Mouse (Mus musculus): ENCODE results near the gene Psg19.
"Not testable (repeated sequence)": the region's sequence is repeated elsewhere in the genome, so short reads cannot be mapped to it uniquely, and the experiment has no call there.

The Psg19 gene

DNA sequence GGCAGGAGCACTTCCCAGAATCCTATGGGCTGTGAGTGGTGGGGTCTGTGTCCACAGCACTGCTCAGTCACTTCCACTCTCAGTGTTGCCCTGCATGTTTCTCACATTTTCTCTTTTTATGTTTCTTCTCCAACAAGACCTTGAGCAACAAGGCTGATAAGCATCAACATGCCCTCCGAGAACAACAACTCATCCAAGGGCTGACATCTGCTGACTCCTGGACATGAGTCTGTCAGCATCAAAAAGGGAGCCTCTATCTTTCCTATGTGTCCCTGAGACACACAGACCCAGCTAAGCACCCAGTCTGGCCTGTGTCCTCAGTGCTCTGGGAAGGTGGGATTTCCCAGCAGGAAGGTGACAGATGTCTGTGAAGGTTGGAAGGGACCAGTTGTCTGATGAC lies at the start of gene Psg19:
Gene Psg19, minus strand, starts transcription at position 101 of the 400 bp plus-strand sequence.
- DNase-seq (ENCODE audit: low spot score in 2 of 2) = peak in 1 of 2 experiments; percentile 27

DNA sequence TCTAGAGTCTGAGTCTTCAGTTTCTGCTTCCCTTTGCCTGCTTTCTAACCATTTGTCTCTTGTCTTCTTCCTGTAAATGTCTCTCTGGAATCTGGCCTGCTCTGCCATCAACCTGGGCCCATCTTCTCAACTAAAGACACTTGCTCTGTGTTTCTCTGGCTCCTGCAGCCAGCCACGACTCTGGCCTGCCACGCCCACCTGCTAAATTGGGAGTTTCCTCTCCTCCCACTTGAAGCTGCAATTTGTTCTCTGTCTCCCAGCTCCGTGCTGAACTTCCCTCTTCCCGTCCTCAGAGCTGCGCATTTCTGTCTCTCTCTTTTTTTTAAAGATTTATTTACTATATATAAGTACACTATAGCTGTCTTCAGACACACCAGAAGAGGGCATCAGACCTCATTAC lies 46.5 kb upstream of the Psg19 start:
- DNase-seq (ENCODE audit: low spot score in 2 of 2) = no peak

DNA sequence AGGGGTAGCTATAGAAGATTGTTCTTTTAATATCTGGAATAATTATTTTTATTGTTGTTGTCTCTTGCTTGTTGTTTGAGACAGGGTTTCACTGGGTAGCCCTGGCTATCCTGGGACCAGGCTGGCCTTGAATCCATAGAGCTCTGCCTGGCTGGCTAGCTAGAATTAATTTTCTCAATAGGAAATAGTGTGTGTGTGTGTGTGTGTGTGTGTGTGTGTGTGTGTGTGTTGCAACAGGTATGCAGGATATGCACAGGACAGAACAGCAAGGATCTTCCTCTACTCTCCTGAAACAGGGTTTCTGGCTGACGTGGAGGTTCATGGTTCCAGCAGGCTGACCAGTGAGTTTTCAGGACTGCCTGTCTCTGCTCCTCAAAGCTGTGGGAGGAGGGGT lies 42.9 kb upstream of the Psg19 start:
- no peak for DNase-seq (ENCODE audit: low spot score in 2 of 2)

DNA sequence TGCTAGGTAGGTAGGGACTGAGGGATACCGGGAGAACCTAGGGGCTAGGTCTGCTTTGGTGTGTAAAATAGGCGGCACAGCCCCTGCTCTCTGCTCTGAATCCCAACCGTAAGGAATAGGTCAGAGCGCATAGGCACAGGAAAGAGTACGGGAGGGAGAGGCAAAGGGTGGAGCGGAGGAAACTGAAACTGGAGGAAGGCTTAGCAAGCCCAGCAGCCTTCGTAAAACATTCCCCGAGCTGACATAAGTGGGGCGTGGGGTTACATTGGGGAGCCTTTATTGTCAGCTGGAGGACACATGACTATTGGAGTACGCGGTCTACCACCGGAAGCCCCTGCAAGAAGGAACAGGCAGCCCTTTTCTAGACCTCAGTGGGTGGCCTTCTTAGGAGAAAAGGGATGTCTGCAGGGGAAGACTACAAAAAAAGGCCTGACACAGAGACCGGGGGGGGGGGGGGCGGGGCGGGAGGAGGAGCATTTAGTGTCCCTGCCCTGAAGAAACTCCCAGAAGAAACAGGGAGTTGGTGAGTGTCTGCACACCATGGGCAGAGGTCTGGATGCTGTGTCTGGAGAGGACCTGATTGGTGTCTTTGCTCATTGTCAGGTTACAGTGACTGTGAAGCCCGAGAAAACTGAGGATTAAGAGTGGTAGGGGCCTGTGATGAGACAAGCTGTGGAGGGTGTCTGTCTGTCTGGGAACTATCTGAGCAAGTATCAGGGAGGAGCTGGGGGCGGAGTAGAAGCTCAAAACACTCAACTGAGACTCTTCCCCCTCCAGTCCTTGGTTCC lies 42.3 kb upstream of the Psg19 start:
- no peak for DNase-seq (ENCODE audit: low spot score in 2 of 2)

DNA sequence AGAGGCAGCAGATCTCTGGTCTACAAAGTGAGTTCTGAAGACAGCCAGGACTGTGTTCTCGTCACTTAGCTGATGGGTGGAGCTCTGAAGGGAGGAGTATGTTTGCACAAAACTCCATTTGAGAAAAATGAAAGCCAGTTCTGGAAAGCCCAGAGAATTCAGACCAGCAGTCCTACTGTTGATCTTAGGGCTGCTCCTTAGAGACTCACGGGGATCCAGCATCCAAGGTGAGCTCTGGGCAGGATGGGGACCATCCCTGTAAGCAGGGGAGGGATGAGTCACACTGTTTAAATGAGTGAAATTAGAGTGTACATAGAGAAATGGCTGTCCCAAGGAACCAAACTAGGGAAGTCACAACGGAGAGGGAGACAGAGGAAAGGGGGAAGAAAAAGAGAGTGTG lies 41.5 kb upstream of the Psg19 start, which contains the start of gene Mill2:
Gene Mill2, plus strand, starts transcription at position 102 of the 400 bp plus-strand sequence.
- DNase-seq (ENCODE audit: low spot score in 2 of 2) = no peak

DNA sequence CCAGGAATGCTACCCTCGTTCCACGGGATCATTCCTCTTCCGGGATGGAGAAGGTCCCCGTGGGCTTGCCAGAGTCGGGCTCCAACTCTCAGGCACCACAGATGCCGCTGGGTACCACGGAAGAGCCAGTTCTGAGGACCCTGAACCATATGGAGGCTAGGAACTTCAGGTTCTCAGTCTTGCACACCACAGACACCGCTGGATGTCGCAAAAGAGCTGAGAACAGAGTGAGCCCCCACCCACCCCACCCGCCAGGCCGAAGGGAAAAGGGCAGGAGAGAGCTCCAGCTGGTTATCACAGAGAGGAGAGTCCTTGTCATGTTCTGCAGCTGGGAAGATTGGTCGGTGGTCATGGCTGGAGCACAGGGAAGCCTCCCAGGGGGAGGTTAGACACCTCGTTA lies 34.0 kb upstream of the Psg19 start:
- DNase-seq (ENCODE audit: low spot score in 2 of 2) = no peak

DNA sequence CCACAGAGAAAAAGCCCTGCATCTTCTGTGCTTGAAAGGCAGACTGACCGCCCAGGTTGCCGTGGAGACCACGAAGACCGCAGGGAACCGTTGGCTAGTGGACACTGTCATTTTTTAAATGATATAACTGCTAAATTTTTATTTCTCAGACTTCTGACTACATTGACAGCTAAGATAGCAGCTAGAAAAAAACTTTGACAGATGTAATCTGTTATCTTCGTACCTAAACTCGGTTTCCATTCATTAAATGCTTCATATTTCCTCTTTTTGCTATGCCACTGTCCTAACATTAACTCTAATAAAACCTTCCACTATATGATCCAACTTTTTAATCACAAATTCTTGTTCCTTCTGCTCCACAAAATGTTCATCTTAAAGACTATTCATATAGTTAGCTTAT lies 31.2 kb upstream of the Psg19 start:
- DNase-seq (ENCODE audit: low spot score in 2 of 2) = no peak

DNA sequence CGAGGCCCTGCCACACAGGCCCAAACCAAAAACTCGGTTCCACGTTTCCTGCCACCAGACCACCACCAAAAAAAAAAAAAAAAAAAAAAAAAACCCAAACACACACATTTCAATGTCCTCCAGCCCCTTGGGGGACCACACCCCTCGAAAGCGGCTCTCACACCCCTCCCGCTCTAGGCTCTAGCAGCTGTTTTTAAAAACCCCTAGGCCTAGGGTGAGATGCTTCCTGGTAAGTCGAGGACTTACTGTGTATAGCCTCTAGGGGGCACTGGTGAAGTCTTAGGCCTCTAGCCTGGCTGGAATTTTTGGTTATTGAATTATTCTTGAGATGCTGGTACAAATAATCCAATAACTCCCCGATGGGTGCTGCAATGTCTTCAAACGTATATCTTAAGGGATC lies 30.3 kb upstream of the Psg19 start:
- no peak for DNase-seq (ENCODE audit: low spot score in 2 of 2)

DNA sequence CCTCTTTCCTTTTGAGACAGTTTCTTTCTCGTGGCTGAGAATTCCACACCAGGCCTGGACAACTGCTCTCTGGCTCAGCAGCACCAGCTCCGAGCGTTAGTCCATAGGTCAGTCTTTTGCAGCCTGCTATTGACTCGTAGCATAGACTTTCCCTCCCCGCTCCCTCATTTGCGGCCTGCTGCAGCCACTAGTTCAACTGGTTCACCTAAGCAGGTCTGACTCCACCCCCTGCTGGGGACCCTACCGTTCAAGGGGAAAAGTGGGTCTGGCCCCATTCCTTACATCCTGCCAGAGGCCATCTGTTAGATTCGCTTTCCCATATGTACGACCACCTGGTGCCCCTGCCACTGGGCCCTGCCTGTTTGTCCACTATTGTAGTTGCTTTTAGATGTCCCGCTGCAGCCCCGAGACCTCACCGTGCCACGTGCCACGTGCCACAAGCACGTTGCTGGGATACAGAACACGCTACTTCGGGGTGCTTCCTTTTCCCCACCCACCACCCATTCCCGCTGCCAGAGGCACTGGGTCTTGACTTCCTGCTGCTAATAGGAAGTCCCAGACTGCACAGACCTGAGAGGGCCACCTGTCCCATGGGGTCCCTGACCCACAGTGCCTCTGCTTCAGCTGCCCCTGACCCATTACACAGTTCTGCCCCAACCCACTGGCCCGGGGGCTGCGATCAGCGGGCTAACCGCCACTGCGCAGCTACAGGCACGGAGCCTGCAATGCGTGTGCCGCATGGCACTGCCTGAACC lies 29.6 kb upstream of the Psg19 start:
- no peak for DNase-seq (ENCODE audit: low spot score in 2 of 2)

DNA sequence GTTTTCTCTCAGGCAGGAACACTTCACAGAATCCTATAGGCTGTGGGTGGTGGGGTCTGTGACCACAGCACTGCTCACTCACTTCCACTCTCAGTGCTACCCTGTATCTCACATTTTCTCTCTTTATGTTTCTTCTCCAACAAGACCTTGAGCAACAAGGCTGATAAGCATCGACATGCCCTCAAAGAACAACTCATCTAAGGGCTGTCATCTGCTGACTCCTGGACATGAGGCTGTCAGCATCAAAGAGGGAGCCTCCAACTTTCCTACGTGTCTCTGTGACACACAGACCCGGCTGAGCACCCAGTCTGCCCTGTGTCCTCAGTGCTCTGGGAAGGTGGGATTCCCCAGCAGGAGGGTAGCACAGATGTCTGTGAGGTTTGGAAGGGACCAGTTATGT lies 23.2 kb upstream of the Psg19 start, which contains the start of gene Psg17:
Gene Psg17, minus strand, starts transcription at position 101 of the 400 bp plus-strand sequence.
- DNase-seq (ENCODE audit: low spot score in 2 of 2) = no peak

DNA sequence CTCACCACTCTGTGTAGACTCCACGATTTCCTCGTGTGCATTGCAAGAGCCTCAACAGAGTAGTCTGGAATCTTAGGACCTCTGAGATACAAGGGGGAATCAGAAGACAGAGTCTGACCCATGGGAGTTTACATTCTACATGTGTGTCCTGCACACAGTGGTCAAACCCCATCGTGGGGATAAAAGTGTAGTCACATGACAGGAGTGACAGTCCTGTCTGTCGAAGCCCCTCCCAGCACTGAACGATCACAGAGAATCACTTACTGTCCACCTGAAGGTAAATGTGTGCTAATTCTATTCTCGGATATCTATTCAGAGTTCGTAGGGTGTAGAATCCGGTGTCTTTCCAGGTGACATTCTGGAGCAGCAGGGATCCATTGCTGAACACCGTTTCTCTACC lies 20.0 kb upstream of the Psg19 start:
- DNase-seq (ENCODE audit: low spot score in 2 of 2) = peak in 1 of 2 experiments; percentile 22

DNA sequence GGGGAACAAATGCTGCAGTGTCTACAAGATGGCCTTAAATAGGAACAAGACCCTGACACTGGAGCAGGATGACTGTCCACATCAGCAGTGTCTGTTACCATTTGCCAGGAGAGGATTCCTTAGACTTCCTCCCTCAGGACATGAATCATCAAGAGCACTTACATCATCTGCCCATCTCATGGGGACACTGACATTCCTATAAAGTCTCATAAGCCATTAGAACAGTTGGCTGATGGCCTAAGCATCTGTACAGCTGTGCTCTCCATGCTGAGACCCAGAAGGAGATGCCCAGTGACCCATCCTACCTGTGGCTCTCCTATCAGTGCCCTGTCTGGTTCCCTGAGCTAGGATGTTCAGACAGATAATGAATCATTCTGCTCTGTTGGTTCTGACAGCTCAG lies 5.2 kb upstream of the Psg19 start:
- peak in 1 of 2 experiments; percentile 24 for DNase-seq (ENCODE audit: low spot score in 2 of 2)

DNA sequence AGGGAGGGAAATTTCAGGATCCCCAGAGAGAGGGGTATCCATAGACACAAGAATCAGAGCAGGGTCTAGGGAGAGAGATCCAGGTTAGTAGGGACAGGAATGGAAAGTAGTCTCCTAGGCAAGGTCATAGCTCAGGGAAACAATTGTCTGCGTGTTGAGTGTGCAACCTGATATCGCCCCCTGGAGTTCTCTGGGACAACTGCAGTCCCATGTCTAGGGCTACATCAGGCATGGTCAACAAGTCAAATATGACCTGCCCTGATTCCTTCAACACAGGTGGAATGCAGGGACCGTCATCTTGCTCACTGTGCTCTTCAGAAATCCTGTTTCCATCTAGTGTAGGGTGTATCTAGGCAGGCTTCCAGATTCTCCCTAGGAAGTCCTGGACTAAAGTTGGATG lies 809 bp upstream of the Psg19 start:
- peak in 1 of 2 experiments; percentile 29 for DNase-seq (ENCODE audit: low spot score in 2 of 2)

DNA sequence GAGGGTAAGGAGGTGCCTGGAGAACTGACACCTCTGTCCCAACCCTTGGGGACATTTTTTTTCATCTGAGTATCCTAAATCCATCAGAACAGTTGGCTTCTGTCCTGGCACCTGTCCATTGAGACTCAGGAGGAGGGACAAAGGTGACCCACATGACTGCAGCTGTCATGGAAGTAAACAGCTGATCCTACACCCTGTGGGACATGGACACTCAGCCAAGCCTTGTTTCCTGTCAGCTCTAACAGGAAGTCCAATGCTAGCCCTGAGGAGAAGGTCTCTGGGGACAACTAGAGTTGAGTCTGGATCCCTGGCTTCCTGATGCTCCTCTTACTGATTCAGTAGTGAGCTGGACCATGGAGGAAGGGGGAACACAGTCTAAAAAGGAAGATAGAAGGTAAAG lies 7.6 kb downstream of the Psg19 start:
- DNase-seq (ENCODE audit: low spot score in 2 of 2) = not testable (repeated sequence)

DNA sequence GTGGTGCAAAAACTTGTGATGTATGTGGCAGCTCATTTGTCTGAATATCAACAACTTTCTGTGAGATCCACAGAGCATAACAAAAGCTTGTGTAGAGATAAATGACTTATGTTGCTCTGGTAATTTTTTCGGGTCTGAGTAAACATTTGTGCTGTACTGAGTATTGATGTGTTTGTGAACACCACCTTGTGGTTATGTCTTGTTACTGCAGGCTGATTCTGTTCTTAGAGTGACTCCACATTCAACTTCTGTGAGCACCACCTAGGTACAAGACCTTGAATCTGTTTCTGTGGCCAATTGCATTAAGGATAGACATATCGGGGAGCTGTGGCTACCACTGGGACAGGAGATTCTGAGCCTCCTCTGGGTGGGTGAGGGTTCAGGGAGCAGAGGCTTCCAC lies 17.0 kb downstream of the Psg19 start:
- peak in 1 of 2 experiments; percentile 15 for DNase-seq (ENCODE audit: low spot score in 2 of 2)

DNA sequence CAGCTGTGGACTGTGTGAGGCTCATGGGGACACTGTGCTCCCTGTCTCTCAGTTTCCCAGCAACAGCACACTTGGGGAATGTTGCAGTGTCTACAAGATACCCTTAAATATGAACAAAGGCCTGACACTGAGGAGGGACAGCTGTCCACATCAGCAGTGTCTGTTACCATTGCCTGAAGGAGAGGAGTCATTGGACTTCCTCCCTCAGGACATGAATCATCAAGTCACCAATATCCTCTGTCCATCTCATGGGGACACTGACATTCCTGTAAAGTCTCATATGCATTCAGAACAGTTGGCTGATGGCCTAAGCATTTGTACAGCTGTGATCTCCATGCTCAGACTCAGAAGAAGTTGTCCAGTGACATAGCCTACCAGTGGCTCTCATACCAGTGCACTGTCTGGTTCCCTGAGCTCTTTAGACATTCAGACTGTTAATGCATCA lies 19.0 kb downstream of the Psg19 start:
- peak in 1 of 2 experiments; percentile 23 for DNase-seq (ENCODE audit: low spot score in 2 of 2)

DNA sequence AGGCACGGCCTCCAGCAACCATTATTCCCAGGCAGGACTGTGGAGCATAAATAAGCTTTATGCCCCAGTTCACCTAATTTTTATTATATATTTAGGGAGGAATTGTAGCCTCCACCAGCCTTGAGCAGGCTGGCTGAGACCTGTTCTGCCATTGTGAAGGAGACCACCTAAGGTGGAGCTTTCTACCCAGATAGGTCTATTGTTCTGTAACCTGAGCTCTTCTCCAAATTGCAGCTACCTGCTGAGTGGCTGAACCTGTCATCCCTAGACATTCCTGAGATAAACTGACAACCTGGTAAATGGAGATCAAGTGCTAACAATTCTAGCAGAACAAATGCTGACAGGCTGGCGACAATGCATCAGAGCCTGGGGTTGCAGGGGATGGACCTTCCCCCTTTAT lies 35.4 kb downstream of the Psg19 start:
- not testable (repeated sequence) for DNase-seq (ENCODE audit: low spot score in 2 of 2)

DNA sequence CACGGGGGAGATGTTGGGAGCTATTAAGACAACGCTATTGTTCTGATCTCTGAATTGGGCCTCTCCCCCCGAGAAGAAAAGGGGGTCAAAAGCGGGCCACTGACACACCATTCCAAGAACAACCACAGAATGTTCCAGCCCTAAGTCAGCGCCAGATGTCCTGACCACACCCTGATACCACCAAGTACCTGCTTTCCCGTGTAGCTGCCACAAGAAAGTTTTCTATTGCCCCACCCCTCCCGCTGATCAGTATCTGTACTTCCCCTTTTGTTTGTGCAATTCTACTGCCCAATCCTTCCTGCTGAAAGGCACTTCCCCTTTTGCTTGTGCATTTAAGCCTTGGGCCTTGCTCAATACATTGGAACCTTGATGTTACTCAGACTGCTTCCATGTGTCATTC lies 38.2 kb downstream of the Psg19 start:
- DNase-seq (ENCODE audit: low spot score in 2 of 2) = not testable (repeated sequence)

DNA sequence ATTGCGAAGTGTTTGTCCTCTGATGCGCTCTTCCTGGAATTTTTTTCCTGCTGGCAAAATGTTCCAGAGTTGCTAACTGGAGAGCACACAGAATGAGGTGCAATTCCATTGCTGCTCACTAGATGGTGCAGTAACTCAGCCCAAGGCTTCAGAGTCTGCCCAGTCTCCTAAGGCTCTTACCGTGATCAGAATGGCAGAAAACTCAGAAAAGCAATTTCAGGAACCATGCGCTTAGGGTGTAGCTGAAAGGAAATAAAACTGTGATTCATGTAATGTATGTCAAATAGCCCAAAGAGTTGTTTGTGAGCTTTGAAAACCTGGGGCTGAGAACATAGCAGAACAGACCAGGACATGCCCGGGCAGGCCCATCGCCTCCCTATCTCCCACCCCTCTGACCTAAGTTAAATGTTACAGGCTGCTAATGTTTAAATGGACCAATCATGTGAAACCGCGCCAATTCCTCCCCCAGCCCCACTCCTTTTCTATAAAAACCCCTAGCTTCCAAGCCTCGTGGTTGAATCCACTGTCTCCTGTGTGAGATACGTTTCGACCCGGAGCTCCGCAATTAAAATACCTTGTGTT lies 48.3 kb downstream of the Psg19 start:
- not testable (repeated sequence) for DNase-seq (ENCODE audit: low spot score in 2 of 2)

DNA sequence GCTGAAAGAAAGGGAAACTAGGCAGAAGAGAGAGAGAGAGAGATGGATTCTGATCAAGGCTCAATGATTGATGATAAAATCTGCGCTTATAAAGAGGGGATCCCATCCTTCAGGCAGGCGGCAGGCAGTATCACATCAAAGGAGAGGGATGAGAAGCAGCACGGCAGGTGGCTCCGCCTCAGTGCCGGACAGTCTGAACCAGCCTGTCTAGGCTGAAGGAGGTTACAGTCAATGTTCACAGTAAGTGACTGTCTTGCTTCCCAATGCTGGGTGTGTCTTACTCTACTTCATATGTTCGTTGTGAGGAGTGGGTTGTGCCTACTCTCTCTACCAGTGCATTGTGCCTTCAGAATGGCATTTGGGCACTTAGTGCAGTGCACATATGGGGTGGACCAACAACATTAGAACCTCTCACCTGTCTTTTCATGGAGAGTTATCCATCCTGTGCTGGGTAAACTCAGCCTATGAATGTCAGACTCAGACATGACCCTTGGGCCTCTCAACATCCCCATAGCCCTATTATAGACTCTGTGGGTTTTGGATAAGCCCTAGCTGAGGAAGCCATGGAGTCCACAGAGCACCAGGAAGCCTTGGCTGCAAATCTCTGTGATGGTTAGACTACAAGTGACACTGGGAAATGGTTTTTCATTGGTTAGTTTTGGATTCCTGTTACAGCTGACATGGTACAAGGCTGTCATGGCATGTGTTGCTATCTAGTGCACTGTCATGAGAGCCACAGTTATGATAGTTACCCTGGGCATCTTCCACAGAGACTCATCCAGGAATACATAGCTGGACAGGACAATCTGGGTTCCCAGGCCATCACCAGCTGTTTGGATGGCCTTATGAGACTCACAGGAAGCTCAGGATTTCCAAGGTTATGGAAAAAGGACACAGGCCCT lies 49.1 kb downstream of the Psg19 start:
- no peak for DNase-seq (ENCODE audit: low spot score in 2 of 2)

DNA sequence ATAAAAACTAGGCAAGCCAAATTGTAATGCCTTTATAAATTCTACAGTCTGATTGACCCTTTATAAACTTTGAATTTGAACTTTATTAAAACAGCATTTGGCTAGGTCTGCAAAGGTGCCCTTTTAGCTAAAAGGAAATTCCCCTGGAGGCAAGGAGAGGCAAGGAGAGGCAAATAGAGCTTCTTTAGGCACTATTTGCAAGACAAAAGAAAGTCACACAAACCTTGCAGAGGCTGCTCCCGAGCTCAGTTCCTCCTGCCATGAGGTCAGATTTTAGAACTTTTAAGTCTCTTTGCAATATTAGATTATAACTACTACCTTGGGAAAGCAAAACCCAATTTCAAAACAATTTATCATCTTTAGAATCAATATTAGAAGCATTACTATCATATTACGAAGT lies 50.9 kb downstream of the Psg19 start:
- not testable (repeated sequence) for DNase-seq (ENCODE audit: low spot score in 2 of 2)
